Mouse (Mus musculus): ENCODE measurements around the gene Dnajc4.
A peak's percentile ranks its signal among the peaks of the same experiment; 100 is the strongest.

Gene Dnajc4

GRCm38 (mm10) chr19:6975537-6976521 lies 16.5 kb downstream of the Dnajc4 start, which contains the start of gene Plcb3:
Gene Plcb3 (minus strand): TSS chr19:6976470.
- DNase-seq = peak; percentile 51 to 84

GRCm38 (mm10) chr19:6974211-6975205 lies 17.9 kb downstream of the Dnajc4 start, which contains the start of gene Ppp1r14b:
Gene Ppp1r14b (plus strand): TSS chr19:6974968.
- DNase-seq = peak; percentile 88 to 92

- no peak for DNase-seq
Measured at GRCm38 (mm10) chr19:6973581-6974190, 18.7 kb downstream of the Dnajc4 start.

GRCm38 (mm10) chr19:6972247-6972917 lies 20.0 kb downstream of the Dnajc4 start:
- no peak for DNase-seq

GRCm38 (mm10) chr19:6971644-6972043 lies 20.7 kb downstream of the Dnajc4 start:
- DNase-seq = no peak

- DNase-seq = peak in 1 of 2 experiments; percentile 54
Measured at GRCm38 (mm10) chr19:6970460-6971085, 21.8 kb downstream of the Dnajc4 start.

- DNase-seq = peak; percentile 82 to 90
Measured at GRCm38 (mm10) chr19:6969665-6970381, 22.5 kb downstream of the Dnajc4 start.

- no peak for DNase-seq
Measured at GRCm38 (mm10) chr19:6969291-6969664, 23.1 kb downstream of the Dnajc4 start.

GRCm38 (mm10) chr19:6968491-6969271 lies 23.7 kb downstream of the Dnajc4 start:
- peak; percentile 68 to 77 for DNase-seq

GRCm38 (mm10) chr19:6956461-6956860 lies 35.9 kb downstream of the Dnajc4 start:
- peak in 1 of 2 experiments; percentile 34 for DNase-seq

- DNase-seq = no peak
Measured at GRCm38 (mm10) chr19:6955424-6955823, 36.9 kb downstream of the Dnajc4 start.

- DNase-seq = peak; percentile 76 to 84
Measured at GRCm38 (mm10) chr19:6954046-6954445, 38.3 kb downstream of the Dnajc4 start.

GRCm38 (mm10) chr19:6952712-6953037 lies 39.7 kb downstream of the Dnajc4 start:
- DNase-seq = peak; percentile 62 to 86

GRCm38 (mm10) chr19:6951994-6952711 lies 40.2 kb downstream of the Dnajc4 start:
- DNase-seq = peak; percentile 87 to 95

GRCm38 (mm10) chr19:6951381-6951968 lies 40.9 kb downstream of the Dnajc4 start:
- peak; percentile 95 to 98 for DNase-seq

- DNase-seq = peak; percentile 49 to 68
Measured at GRCm38 (mm10) chr19:6950613-6951153, 41.7 kb downstream of the Dnajc4 start.

GRCm38 (mm10) chr19:6949951-6950350 lies 42.4 kb downstream of the Dnajc4 start:
- DNase-seq = no peak

- DNase-seq = peak in 1 of 2 experiments; percentile 38
Measured at GRCm38 (mm10) chr19:6949532-6949931, 42.8 kb downstream of the Dnajc4 start.
